Mouse (Mus musculus) kidney, postnatal 10 days (tissue): ENCODE results near the gene Slc35a3.
"Not testable (repeated sequence)": the region's sequence is repeated elsewhere in the genome, so short reads cannot be mapped to it uniquely, and the experiment has no call there.

ENCODE experiments used
- DNase-seq: peaks from one replicate; pipeline ENCODE4 v3.0.0; 2021; ENCODE audit warnings: mixed read lengths

The Slc35a3 gene

DNA sequence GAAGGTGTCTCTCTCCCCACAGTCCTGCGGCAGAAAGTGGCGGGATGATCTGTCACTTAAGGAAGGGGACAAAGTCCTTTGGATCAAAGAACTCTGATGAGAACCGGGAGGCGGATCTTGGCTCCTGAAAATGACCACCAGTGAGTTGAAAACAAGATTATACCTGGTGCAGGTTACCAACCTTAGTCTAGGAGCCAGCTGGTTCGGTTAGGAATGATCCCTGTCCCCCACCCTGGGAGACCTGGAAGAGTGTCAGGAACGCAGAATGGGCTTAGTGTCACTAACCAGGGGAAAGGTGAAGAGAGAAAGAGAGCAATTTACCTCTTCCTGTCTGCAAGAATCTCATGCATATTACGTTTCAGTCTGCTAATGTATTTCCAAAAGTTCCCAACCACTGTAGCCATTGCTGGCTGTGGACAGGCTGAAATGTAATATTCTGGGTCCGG, at the start of gene Slc35a3:
Gene Slc35a3, minus strand, starts transcription at position 396 of the 446 bp plus-strand sequence.
- DNase-seq = no peak

DNA sequence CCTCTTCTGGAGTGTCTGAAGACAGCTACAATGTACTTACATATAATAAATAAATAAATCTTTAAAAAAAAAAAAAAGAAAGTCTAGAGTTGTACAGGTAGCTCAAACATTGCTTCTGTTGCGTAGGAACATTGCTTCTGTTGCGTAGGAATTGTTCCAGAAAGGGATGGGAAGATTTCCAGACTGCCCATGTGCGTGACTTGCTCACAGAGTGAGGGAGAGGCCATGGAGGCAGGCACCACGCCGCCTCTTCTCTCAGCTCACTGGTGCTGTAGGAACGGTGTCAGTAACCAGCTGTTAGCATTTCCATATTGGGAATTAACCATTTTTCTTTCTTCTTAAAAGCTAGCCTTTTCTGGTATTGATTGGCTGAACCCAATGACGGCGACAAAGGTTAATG, 40.2 kb upstream of the Slc35a3 start:
- no peak for DNase-seq

DNA sequence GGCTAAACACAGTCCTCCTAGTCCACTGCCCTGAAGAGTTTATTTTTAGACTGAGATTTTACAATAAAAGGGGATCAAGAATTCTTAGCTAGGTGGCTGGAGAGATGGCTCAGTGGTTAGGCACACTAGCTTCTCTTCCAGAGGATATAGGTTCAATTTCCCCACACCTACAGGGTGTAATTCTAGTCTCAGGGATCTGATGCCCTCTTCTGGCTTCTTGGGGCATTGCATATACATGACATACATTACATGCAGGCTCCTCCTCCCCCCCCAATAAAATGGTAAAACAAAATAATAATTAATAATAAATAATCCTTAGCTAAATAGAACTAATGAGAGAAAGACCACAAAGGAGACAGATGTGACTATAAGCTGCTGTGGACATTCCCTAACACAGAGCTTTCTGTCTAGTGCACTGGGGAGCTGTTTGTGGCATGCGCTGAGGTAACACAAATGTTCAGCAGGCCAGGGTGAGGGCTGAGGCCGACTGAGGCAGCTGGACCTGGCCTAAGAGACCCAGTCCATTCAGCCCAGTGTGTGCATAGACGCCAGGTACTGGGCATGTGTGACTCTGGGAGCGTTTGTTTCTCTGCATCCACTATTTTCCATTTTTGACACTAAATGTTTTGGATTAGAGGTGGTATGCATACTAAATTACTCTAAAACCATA, 38.7 kb upstream of the Slc35a3 start:
- peak; percentile 70 for DNase-seq

DNA sequence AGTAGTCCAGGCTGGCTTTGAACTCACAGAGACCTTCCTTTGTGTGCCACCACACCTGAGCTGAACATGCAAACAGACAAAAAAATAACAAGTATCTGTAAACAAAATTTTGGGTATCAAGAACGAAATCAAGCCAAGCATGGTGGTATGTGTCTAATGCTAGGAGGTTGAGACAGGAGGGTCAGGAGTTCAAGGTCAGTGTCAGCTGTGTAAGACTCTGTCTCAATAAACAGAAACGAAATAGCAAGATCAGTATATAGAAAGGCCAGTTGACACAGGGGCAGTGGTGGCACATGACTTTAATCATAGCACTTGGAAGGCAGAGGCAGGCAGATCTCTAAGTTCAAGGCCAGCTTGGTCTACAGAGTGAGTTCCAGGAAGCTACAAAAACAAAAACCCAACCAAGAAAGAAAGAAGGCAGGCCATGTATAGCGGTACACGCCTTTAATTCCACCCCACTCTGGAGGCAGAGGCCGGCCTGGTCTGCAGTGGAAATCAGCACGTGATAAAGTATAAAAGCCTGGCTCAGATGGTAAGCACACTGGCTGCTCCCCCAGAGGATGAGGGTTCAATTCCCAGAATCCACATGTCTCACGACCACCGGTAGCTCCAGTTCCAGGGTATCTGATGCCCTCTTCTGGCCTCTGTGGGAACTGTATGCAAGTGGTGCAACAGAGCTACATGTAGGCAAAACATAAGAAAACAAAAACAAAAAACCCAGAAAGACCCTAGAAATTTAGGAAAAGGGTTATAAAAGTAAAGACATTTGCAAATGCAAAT, 36.0 kb upstream of the Slc35a3 start:
- peak; percentile 70 for DNase-seq

DNA sequence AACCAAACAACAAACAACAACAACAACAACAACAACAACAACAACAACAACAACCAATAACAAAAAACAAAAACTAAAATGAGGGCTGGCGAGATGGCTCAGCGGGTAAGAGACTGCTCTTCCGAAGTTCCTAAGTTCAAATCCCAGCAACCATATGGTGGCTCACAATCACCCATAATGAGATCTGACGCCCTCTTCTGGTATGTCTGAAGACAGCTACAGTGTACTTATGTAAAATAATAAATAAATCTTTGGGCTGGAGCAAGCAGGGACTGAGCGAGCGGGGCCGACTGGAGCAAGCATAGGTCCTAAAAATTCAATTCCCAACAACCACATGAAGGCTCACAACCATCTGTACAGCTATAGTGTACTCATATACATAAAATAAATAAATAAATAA, 35.0 kb upstream of the Slc35a3 start:
- DNase-seq = not testable (repeated sequence)

DNA sequence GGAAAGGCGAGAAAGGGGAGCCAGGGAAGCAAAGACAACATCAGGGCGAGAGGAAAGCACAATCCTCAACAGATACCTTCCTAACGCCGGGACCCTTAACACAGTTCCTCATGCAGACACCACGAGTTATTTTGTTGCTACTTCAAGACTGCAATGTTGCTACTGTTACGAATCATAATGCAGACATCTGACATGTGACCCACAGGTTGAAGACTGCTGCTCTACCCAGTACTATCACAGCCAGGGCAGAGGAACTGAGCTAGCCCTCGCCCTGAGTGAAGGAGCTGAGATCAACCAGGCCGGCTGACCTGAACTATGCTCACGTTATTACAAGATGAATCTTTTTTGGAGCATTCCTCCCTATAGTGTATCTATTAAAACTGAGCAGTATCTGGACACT, 28.3 kb upstream of the Slc35a3 start:
- no peak for DNase-seq

DNA sequence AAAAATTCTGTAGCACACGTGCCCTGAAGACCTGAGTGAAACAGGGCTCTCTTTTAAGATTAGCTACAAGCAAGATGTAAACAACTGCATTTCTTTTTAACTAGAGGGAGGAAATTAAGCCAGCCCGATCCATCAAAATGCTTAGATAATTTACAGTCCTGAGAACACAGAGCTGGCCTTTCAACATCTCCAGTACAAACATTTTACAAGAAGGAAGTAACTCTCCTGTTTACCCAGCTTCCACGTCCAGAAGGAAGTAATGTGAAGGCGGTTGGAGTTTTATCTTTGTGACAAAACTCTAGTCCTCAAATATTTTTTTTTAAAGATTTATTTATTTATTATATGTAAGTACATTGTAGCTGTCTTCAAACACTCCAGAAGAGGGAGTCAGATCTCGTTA, 27.5 kb upstream of the Slc35a3 start:
- no peak for DNase-seq

DNA sequence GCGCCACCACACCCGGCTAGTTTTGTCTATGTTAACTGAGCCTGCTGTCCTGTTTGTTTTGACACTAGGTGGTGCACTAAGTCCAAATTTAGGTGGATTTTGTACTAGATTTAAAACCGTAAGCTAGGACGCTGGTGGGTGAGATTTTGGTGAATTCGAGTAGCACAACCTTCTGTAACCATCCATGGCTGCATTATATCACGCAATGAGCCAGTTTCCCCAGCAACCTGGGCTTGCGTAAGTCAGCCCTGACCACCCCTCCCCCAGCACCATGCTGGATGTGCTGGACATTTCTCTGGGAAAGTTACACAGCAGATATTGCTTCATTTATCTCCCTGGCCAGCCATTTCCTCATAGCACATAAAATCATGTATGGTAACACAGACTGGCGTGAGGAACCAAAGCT, 24.7 kb upstream of the Slc35a3 start:
- no peak for DNase-seq

DNA sequence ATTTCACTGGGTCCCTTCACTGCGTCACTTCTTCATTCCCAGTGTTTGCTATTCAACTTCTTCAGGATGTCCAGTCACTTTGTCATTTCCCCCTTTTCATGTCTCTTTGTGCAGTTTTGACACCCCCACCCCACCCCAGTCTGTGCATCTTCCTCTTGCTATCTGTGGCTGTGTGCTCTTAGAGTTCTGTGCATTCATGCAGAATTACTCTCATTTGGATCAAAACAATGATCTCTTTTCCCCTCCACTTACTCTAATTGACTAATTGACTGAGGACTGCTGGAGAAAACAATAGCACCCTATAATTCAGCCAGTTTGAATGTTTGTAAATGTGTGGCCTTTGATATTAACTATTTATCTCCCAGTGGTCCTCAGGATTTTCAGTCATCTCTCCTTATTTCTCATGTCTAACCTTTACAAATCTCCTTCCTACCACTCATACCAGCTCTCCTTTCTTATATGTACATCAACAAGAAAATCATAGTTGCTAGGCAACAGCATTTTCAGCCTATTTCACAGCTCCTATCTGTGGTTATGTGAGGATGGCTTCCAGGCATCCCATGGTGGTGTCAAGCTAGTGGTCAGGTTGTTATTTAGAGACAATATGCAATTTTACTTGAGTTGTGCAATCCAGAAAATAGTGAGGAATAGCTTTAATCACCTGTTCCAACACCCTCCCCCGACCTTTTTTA, 17.0 kb upstream of the Slc35a3 start:
- DNase-seq = no peak

DNA sequence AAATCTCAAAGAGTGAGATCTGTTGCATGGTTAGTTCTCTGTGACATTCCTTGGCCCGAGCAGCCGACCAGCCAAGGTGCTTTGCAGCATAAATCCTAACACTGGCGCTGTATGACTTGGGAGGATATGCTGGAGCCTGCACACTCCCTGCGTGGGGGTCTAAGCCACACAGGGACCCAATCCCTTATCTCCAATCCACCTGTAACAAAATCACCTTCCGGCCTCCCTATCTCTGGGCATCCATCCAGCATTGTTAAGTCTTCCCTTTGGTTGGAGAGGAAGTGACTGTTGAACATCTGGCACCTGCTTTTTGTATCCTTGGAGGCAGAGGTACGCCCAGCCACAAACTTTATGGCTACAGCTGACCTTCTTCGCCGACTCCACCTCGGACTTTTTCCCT, 14.2 kb upstream of the Slc35a3 start:
- DNase-seq = no peak

DNA sequence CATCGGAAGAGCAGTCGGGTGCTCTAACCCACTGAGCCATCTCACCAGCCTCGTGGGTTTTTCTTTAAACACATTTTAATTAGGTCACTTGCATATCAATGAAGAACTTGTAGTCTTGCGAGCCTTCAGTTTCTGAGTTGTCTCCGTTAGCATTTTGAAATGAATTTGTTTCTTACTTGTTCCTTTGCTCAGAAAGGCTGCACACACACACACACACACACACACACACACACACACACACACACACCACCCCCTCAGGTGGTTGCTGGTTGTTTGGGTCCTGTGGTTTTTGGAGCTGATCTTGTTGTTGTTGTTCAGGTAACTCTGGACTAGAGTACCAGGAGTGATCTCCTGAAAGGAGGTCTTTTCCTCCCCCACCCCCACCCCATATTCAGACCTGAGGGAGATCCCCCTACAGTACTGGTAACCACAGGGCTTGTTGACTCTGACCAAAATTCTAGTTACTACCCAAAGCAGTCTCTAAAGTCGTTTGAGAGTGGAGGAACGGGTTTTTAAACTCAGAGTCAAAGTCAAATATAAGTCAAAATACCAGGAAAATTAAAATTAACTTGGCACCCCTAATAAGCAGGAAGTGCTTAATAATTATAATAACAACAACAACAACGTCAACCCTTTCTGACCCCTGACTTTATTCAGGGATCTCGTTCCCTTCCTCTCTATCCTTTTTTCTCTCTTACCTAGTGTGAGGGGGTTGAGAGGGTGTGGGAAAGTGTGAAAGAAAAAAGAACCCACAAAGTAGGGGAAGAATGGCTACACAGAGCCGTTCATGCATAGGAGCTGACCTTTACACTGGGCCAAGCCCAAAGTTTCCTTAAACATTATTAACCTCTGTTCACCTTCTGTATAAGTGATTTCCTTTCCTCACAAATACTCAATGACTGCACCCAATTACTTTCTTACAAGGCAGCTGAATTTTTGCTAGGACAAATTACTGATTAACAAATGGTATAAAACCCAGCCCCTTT, 11.2 kb upstream of the Slc35a3 start:
- no peak for DNase-seq

DNA sequence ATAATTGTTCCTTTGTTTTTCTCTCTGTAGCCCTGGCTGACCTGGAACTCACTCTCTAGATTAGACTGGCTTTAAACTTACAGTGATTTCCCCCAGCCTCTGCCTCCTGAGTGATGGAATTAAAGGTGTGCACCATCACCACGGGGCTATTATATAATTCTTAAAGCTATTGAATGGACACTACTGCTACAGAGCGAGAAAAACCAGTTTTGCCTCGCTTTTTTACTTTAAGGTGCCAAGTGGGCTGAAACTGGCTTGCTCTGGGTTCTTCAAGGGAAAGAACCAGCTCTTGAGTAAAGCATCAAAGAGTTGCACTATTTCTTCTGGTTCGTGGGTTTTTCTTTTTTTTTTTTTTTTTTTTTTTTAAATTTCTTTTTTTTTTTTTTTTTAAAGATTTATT, 10.3 kb upstream of the Slc35a3 start:
- DNase-seq = no peak

DNA sequence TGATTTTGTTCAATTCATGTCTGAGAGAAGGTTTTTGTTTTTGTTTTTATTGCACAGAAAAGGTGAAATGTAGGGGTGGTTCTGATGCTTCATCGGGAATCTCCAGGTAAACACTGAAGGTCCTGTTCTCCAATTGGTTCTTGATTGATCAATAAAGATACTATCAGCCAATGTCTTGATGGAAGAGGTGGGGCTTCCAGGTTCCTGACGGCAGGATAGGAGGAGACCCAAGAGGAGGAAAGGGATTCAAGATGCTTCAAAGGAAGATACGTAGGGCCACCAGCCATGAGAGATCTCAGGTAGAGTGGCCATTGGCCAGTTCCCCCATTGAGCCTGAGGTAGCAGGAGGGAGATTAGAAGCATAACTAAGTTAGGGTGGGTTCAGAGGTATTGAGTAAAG, 6.3 kb upstream of the Slc35a3 start:
- DNase-seq = no peak

DNA sequence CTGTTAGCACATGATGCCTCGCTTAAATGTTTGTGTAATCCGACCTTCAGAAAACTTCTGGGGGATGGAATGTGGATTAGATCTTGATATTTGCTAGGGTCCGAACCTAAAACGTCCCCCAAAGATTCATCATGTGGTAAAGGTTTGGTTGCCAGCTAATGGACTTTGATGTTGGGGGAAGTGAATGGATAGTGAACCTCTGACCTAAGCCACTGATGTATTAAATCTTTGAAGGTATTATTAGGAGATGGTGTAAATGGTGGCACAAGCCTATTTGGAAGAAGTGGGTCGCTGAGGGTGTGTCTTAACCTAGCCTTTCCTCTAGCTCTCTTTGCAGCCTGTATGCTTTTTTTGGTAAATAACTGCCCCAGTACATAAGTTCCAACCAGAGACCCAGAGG, 400 bp upstream of the Slc35a3 start:
- DNase-seq = no peak

DNA sequence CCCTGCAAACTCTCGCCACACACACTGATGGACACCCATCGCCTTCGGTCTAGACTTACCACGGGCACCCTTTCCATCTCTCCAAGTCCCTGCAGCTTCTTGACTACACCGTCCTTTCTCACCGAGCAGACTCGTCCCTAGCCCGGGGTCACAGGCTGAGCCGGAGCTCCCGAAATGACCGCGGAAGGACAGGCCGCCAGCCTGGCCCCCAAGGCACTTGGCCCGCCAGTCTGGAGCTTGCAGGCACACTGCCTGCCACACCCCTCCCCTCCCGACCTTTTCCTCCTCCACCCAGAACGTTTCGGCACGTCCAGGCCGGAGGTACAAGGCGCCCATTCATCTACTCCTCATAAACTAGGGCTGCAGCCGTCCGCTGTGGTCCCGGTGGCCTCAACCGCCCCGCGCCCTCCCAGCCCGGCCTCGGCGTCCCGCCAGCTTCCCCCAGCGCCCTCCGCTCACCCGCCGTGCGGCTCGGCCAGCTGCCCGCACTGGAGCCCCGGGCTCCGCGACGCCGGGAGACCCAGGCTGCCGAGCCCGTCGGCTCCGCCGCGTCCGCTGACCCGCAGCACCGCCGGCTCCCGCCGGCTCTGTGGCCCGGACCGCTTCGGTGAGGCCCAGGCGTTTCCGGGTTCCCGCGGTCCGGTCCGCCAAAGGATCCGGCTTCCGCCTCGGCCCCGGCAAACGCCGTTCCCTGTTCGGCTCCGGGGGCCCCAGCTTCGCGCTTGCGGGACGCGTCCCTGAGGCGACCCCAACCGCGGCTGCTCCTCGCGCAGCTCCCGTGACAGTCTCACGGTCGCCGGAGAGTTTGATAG, 801 bp downstream of the Slc35a3 start:
- peak; percentile 89 for DNase-seq

DNA sequence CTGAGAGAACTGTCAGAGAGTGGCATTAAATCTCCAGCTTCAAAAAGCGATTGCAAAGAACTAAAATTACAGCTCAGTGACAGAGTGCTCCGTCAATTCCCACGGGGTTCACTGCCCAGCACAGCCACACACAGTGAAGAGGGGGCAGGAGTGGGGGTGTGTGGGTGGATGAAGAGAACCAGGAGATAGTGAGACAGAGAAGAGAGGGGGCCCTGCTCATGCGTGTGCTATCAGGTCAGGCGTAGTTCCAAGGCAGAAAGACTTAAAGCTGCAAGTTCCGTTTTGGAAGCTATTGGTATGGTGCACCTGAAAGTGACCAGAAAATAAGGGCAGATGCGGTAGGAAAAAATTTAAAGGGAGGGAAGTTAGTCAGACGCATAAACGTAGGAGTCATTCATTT, 1.7 kb downstream of the Slc35a3 start:
- DNase-seq = no peak

DNA sequence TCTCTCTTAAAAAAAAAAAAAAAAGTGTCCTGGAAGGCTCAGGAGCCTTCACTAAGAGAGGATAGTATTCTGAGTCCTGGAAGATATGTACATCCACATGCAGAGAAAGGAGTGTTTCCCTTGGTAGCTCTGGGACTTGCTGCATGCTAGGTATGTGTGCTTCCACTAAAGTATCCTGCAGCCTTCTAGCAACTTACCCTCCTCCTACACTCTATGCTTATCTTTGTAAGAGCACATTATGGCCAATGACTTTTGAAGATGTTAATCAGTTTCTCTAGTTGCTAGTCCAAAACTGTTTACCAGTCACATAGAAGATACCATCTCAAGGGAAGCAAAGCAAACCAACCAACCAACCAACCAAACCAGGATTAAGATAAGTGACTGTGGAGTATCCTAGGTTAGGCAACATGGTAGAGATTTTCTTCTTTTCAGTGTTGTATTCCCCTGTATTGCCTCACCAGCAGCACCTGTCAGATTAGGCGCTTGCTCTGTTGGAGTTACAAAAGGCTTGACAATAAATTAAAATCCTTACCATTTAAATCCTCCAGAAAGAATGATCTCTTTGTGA, 6.9 kb downstream of the Slc35a3 start:
- DNase-seq = no peak

DNA sequence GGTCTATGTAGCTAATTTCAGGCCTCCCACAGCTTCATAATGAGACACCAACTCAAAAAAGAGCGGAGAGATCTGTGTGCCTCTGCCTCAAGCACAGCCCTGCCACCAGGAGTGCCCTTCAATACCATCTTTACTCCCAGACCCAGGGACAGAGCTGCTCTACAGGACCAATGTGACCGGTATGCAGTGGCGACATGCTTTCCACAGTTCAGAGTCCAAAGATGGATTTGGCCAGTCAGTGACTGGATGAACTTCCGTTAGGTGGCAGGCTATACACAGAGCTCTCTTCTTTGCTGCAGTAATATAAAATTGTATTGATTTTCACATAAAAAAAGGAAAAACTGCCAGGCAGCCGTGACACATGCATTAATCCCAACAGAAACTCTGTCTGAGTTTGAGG, 8.8 kb downstream of the Slc35a3 start:
- DNase-seq = no peak

DNA sequence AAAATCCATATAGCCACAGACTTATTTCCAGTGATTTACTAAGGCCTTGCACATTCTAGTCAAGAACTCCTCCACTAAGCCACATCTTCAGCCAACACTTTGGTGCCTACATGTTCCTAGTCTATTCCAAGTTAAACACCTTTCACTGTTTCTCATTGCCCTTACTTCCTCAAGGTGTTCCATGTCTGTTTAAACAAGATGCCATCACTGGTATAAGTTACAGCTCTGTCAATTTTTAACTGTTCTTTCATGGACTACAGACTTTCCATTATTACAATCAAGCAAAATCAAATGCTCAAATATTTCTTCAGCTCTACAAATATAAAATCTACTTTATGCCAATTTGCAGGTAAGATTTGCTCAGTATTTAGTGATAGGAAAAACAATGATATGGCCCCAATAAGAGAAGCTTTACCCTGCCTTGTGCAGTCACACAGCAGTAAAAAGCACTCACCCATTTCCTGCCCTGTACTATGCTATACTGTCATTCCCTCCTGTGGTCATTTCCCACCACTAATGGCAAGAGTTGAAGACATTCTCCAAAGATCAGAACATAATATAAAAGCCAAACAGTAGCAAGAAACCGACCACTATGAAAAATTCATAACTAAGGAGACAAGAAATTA, 9.9 kb downstream of the Slc35a3 start:
- DNase-seq = no peak

DNA sequence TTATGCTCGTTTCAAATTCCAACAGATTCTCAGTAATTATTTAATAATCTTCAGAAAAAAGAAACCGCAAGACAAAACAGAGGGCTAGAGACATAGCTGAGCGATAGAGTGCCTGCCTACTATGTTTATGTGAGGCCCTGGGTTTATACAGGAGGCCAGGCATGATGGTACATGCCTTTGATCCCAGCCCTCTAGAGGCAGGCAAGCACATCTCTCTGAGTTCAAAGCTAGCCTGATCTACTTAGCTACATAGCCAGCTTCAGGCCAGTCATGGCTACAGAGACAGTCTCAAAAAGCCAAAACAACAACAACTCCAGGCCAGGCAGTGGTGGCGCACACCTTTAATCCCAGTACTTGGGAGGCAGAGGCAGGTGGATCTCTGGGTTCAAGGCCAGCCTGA, 11.0 kb downstream of the Slc35a3 start:
- DNase-seq = no peak

DNA sequence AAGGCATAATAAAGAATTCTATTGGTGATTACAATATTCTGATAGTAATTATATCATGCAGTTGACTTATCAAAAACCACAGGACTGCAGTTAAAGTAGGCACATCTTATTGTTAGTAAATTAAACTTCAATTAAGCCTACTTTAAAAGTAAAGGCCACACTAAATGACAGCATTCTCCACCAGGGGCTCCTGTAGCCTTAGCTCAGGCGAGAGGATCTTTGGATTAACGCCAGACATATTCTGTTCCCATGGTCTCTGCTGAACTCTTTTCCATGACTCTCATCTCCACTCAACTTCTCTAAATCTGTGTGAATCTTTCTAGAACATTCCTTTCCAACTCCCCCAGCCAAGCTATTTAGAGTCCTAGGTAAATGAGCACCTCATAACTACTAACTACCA, 13.8 kb downstream of the Slc35a3 start:
- DNase-seq = no peak
